Mouse (Mus musculus): ENCODE data around the gene Senp2. TPM values are rescaled to one million over a fixed set of nuclear protein-coding genes. Genes with fewer than 3 reads are reported as not detected.

The Senp2 gene
- total RNA-seq, 2 experiments from 2014 or later = 79.2 to 84.9 TPM

GRCm38 (mm10) chr16:22091255-22091783, 82.0 kb downstream of the Senp2 start:
- DNase-seq (ENCODE audit: extremely low spot score in 1 of 2, low spot score in 1 of 2) = no peak

GRCm38 (mm10) chr16:22095751-22096150, 86.5 kb downstream of the Senp2 start:
- DNase-seq (ENCODE audit: extremely low spot score in 1 of 2, low spot score in 1 of 2) = no peak

- no peak for DNase-seq (ENCODE audit: extremely low spot score in 1 of 2, low spot score in 1 of 2)
Observed at GRCm38 (mm10) chr16:22097659-22098058, 88.4 kb downstream of the Senp2 start.

Other genes with a start within 250 kb of the Senp2 start
- 1 to 10 TPM; 1.4 to 1.8 TPM for gene Ehhadh, start 221.7 kb upstream of the Senp2 start, total RNA-seq (2021)
- 10 to 100 TPM; 13.5 to 15.5 TPM for gene Map3k13, start 215.1 kb upstream of the Senp2 start, total RNA-seq (2021)
- 10 to 100 TPM; 17.5 to 18.1 TPM for gene Tmem41a, start 61.9 kb upstream of the Senp2 start, total RNA-seq (2021)
- gene Liph, start 13.8 kb upstream of the Senp2 start, total RNA-seq (2021) = under 1 TPM; 0.31 to 0.34 TPM
- gene Igf2bp2, start 153.8 kb downstream of the Senp2 start, total RNA-seq (2021) = under 1 TPM; 0.33 to 0.42 TPM